Mouse (Mus musculus) lung, embryonic 14.5 days (tissue): ENCODE data around the gene Eno2. TPM values are rescaled to one million over a fixed set of nuclear protein-coding genes. Genes with fewer than 3 reads are reported as not detected.

Experiments used
- ATAC-seq: fragments of 200-750 bp; cut with Nextera tagmentation; 2 replicates; pipeline ENCODE4 v1.8.0; 2017; ENCODE audit warnings: mild to moderate bottlenecking, moderate TSS enrichment, moderate library complexity; ENCODE audit not compliant: insufficient read depth
- DNase-seq: peaks from one replicate; pipeline ENCODE4 v3.0.0-alpha.2; 2015
- H3K27ac ChIP-seq: fragments of 300-500 bp; sonication (generic); 2 replicates; pipeline ENCODE4 v1.5.1; 2014; ENCODE audit warnings: low read depth, mild to moderate bottlenecking, moderate library complexity
- H3K27me3 ChIP-seq: fragments of 300-500 bp; sonication (generic); 2 replicates; pipeline ENCODE4 v1.6.1; 2014; ENCODE audit warnings: low read length, control low read depth; ENCODE audit not compliant: insufficient read depth
- H3K36me3 ChIP-seq: fragments of 300-500 bp; sonication (generic); 2 replicates; pipeline ENCODE4 v1.6.1; 2014; ENCODE audit warnings: control low read depth; ENCODE audit not compliant: insufficient read depth
- H3K4me1 ChIP-seq: fragments of 300-500 bp; sonication (generic); 2 replicates; pipeline ENCODE4 v1.6.1; 2014; ENCODE audit warnings: antibody characterized with exemption, control low read depth; ENCODE audit not compliant: insufficient read depth
- H3K4me2 ChIP-seq: fragments of 300-500 bp; sonication (generic); 2 replicates; pipeline ENCODE4 v1.6.1; 2014; ENCODE audit warnings: mild to moderate bottlenecking
- H3K4me3 ChIP-seq: fragments of 300-500 bp; sonication (generic); 2 replicates; pipeline ENCODE4 v1.5.1; 2014; ENCODE audit warnings: low read depth, low read length
- H3K9ac ChIP-seq: fragments of 300-500 bp; sonication (generic); 2 replicates; pipeline ENCODE4 v1.6.1; 2014
- H3K9me3 ChIP-seq: fragments of 300-500 bp; sonication (generic); 2 replicates; pipeline ENCODE4 v1.6.1; 2016; ENCODE audit warnings: low read depth, low read length, control low read depth
- CTCF ChIP-seq: IDR thresholded peaks from 2 replicates; pipeline ENCODE4 v1.5.1; 2016; ENCODE audit warnings: antibody characterized with exemption, low read depth
- WGBS: fragments of 180-500 bp; shearing (Covaris S2); extraction: QIAGEN DNeasy Blood & Tissue Kit; methylation state at CpG from one replicate; pipeline ENCODE4 v1.1.7; 2014; 5-methylcytosine and 5-hydroxymethylcytosine counted together
- microRNA counts: library from miRNA; unstranded; fragments of <30 nt; microRNA quantifications from one replicate; lab custom pipeline; 2016
- microRNA-seq: library from miRNA; unstranded; fragments of <30 nt; microRNA quantifications from one replicate; pipeline ENCODE4, GENCODE M21; 2016; ENCODE audit warnings: borderline number of aligned reads
- polyA plus RNA-seq: library from polyadenylated mRNA; unstranded; fragments of >200 nt; fragmentation: Nextera tagmentation; extraction: Ambion mirVana; gene quantifications from 2 replicates; pipeline ENCODE4 v1.2.1, GENCODE M21; 2014

Gene Eno2
- polyA plus RNA-seq, 1 experiment from 2014 or later, result 4.1 TPM

DNA sequence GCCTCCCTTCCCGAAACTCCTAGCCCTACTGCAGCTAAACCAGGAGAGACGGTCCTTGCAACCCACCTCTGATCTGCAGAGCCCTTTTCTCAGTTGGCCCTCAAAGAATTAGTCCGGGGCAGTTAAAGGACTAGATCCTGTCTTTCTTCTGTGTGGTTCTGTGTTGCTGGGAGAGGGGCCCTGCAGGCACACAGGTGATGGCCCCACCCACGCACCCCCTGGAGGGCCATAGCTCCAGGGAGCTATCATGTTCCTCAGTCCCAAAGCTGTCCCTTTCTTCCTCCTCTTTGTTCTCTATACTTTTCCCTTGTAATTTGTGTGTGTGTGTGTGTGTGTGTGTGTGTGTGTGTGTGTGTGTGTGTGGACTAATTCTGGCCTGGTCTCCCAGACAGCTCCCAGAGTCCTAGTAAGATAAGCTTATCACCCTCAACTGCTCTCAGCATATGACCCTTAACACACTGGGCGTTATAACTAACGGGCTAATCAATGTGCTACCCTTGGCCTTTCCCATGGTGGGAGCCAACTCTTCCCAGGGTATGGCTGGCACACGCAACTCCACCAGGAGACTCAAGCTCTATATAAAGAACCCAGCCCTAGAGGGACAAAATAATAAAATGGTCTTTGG is 50.0 kb downstream of the Eno2 start:
- H3K36me3 ChIP-seq, result peaks cover 33% of the 10 kb centered on the region
- H3K9ac ChIP-seq, result peak overlapping the region; percentile 57
- no peak for DNase-seq
- H3K4me2 ChIP-seq, result peak overlapping the region; percentile 56
- ATAC-seq, result no peak
- H3K27me3 ChIP-seq, result no peaks in the 10 kb centered on the region
- peak overlapping the region; percentile 81 for H3K27ac ChIP-seq
- H3K4me3 ChIP-seq, result peak overlapping the region; percentile 43
- WGBS, result 47% methylated on average over 7 of the region's 7 CpGs
- H3K9me3 ChIP-seq, result no peaks in the 10 kb centered on the region
- no peak for TF ChIP-seq CTCF
- H3K4me1 ChIP-seq, result no peaks in the 10 kb centered on the region

DNA sequence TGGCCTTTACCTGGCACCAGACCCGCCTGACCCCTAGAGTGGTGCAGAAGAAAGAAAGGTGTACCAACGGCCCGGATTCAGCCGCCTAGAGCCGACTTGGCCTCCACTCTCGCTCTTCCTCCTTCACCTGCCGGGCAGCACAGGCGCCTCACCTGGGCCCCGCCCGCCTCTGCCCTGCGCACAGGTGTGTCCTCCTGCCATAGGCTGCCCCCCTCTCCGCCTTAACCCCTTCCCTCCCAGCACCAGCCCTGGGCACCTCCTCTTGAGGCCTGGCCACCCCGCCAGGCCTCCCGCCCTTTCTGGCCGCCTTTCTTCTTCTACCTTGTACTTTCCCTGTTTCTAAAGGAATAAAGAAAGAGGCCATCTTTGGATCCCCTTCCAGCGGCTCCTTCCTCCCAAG is 50.8 kb downstream of the Eno2 start:
- ATAC-seq (peak; percentile 48), DNase-seq (peak; percentile 72)
- Histone ChIP-seq H3K4me1 (peaks cover 1% of the 10 kb centered on the region; the same call in 1 of the 2 replicates), H3K9me3 (no peaks in the 10 kb centered on the region), H3K9ac (peak overlapping the region; percentile 57), H3K36me3 (peaks cover 41% of the 10 kb centered on the region), H3K4me3 (peak overlapping the region; percentile 43), H3K27me3 (no peaks in the 10 kb centered on the region), H3K4me2 (peak overlapping the region; percentile 56), H3K27ac (peak overlapping the region; percentile 81)
- no peak for TF ChIP-seq CTCF
- 53% methylated on average over 15 of the region's 16 CpGs for WGBS

DNA sequence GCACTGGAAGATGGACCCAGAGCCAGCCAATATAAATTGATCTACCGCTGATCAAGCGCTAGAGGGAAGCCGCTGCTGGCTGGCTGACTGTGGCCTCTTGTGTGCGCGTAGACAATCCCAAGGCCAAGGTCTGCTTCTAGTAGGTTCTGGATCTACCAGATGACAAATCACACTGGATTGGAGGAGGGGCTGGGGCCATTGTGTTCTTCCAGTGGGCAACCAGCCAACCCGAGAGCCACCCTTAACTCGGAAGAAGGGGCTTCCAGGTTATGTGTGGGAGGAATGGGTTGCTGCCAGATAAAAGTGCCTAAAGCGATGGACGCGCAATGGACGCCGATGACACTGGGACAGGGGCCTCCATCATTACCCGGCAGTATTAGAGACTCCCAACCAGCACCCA is 51.5 kb downstream of the Eno2 start:
- Histone ChIP-seq H3K4me3 (peak overlapping the region; percentile 43), H3K36me3 (peaks cover 42% of the 10 kb centered on the region), H3K4me1 (peaks cover 8% of the 10 kb centered on the region), H3K27ac (peak overlapping the region; percentile 81), H3K9ac (peak overlapping the region; percentile 57), H3K27me3 (no peaks in the 10 kb centered on the region), H3K9me3 (no peaks in the 10 kb centered on the region), H3K4me2 (peak overlapping the region; percentile 56)
- no peak for TF ChIP-seq CTCF
- ATAC-seq (no peak), DNase-seq (no peak)
- 54% methylated on average over 13 of the region's 13 CpGs for WGBS

DNA sequence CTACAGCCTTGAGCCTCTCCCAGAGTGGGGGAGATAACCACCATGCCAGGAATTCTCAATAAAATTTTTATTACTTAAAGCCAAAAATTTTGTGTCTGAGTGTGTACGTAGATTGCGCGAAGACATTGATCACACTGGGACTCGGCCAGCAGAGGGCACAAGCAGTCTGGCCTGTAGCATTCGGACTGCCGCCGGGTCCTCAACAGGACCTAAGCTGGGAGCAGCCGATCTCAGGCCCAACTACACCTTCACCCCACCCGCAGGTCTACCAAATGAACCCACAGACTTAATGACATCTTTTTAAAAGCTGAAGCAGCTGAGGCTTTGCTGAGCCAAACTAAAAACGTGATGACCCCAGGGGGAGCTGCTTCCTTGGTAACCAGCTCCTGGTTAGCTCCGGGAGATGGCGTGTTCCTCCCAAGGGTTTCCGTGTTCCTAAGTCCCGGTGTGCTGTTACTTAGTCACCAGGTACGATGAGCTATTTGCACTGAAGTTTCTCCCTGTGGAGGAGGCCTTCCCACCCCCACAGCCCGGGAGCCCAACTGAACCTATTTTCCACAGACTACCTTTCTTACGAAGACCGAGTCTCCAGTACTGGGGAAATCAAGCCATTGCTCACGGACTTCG is 52.5 kb downstream of the Eno2 start:
- 56% methylated on average over 20 of the region's 20 CpGs for WGBS
- ATAC-seq (no peak), DNase-seq (peak; percentile 84)
- Histone ChIP-seq H3K4me1 (peaks cover 10% of the 10 kb centered on the region), H3K36me3 (peaks cover 42% of the 10 kb centered on the region), H3K27me3 (no peaks in the 10 kb centered on the region), H3K27ac (no peak overlapping the region), H3K9ac (peak overlapping the region; percentile 57; the same call in 1 of the 2 replicates), H3K9me3 (no peaks in the 10 kb centered on the region), H3K4me2 (peak overlapping the region; percentile 56), H3K4me3 (peak overlapping the region; percentile 43)
- peak; percentile 76 for TF ChIP-seq CTCF

DNA sequence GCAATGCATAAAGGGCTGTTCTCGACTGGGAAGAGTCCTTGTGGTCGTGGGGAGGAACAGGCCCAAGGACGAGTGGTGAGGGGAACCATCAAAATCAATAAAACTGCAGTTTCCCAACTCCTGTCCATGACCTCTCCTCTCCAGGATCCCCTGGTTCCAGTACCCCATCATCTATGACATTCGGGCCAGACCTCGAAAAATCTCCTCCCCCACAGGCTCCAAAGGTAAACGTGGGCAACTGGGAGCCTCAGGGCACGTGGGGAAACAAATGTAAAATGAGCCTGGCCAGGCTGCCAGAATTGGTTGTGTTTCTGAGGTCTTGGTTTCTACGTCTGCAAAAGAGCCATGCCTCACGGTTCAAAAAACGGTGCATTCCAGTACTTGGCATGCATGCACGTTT is 56.6 kb downstream of the Eno2 start:
- no peak for DNase-seq
- TF ChIP-seq CTCF, result no peak
- H3K9me3 ChIP-seq, result no peaks in the 10 kb centered on the region
- ATAC-seq, result no peak
- H3K27ac ChIP-seq, result peak overlapping the region; percentile 70
- peak overlapping the region; percentile 93 for H3K9ac ChIP-seq
- H3K27me3 ChIP-seq, result no peaks in the 10 kb centered on the region
- H3K36me3 ChIP-seq, result peaks cover 53% of the 10 kb centered on the region
- 14% methylated on average over 11 of the region's 11 CpGs for WGBS
- peak overlapping the region; percentile 99 for H3K4me2 ChIP-seq
- H3K4me3 ChIP-seq, result peak overlapping the region; percentile 97
- H3K4me1 ChIP-seq, result peaks cover 14% of the 10 kb centered on the region

DNA sequence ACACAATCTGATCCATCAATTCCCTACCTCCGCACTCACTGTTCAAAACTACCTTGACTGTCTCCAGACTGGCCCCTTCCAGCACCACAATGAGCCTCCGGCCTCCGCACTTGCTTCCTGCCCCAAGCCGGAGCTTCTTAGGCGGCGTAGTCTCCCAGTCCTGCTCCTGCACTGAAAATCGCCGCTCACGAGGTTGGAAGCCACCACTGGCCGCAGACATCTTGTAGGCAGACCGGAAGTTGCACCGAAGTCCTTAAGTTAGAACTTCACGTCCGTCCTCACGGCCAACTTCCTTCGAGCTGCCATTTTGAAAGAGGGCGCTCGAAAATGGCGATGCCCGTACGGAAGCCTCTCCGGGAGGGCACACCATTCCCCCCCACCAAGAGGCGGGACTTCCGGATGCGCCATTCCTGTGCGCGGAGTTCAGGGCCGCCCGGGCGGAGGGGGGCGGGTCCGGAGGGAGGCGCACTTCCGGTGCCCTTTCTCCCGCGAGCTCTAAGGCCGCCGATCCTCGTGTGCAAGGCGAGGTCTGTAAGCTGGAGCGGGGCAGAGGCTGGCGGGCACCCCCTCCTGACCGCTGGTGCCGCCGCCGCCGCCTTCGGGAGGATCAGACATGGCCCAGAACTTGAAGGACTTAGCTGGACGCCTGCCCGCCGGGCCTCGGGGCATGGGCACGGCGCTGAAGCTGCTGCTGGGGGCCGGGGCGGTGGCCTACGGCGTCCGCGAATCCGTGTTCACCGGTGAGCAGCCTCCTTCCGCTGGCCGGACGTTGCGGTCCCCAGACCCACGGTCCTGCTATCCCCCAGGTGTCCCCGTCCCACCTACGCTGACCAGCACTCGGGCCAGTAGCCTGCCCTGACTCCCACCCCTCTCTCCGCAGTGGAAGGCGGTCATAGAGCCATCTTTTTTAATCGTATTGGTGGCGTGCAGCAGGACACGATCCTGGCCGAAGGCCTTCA is 57.4 kb downstream of the Eno2 start, which contains the start of the genes Emg1 and Phb2:
Gene Emg1 (minus strand): TSS at position 355 of the 959 bp plus-strand sequence.
Gene Phb2 (plus strand): TSS at position 513 of the 959 bp plus-strand sequence.
- peaks cover 54% of the 10 kb centered on the region for H3K36me3 ChIP-seq
- no peak; the same call in 1 of the 2 replicates for TF ChIP-seq CTCF

More for the DNA sequence above, 57.4 kb downstream of the Eno2 start, which contains the start of the genes Emg1 and Phb2:
- DNase-seq (peak; percentile 100), ATAC-seq (peak; percentile 97)
- Histone ChIP-seq H3K9me3 (no peaks in the 10 kb centered on the region), H3K9ac (peak within 1 kb of the TSS; percentile 93), H3K4me2 (peak within 1 kb of the TSS; percentile 99), H3K27ac (peak within 1 kb of the TSS; percentile 94), H3K27me3 (no peaks in the 10 kb centered on the region), H3K4me1 (peaks cover 14% of the 10 kb centered on the region), H3K4me3 (peak within 1 kb of the TSS; percentile 97)
- WGBS, result under 1% methylated on average over 76 of the region's 76 CpGs

MicroRNA genes within 50 kb of the gene (microRNA counts, 519-probe panel; counts per million panel counts)
- 3,107 counts per million, percentile 60 among the panel's probes with 10 or more counts for microRNA mmu-miR-141 (lab: Ali Mortazavi, UCI)
- 4,303 counts per million, percentile 88 among the panel's probes with 10 or more counts for microRNA mmu-miR-200c (lab: Ali Mortazavi, UCI)

Small RNA genes within 50 kb of the gene (microRNA-seq; reads per million reads assigned to microRNA genes)
- gene Mir141 (1,903 reads per million, percentile 79 among the genes with 10 or more reads in this experiment), gene Mir200c (12,426 reads per million, percentile 95 among the genes with 10 or more reads in this experiment)

Other genes with a start within 250 kb of the Eno2 start
- 0.64 and 1.2 TPM in 2 replicates for gene C1s1, start 227.3 kb downstream of the Eno2 start, polyA plus RNA-seq
- not detected in 2 replicates for gene C1rb, start 199.4 kb downstream of the Eno2 start, polyA plus RNA-seq
- gene C1s2, start 133.6 kb downstream of the Eno2 start, polyA plus RNA-seq, result not detected in 2 replicates
- 50.3 and 53.1 TPM in 2 replicates for gene Lpcat3, start 106.6 kb downstream of the Eno2 start, polyA plus RNA-seq
- 214 and 228 TPM in 2 replicates for gene Emg1, start 57.5 kb downstream of the Eno2 start, polyA plus RNA-seq
- gene Phb2, start 57.3 kb downstream of the Eno2 start, polyA plus RNA-seq, result 354 and 377 TPM in 2 replicates
- 12.1 and 12.6 TPM in 2 replicates for gene Ptpn6, start 31.0 kb downstream of the Eno2 start, polyA plus RNA-seq
- gene Grcc10, start 28.3 kb downstream of the Eno2 start, polyA plus RNA-seq, result 429 and 440 TPM in 2 replicates
- gene Gm45234, start 13.7 kb downstream of the Eno2 start, polyA plus RNA-seq, result not detected in 2 replicates
- 13.1 and 15.1 TPM in 2 replicates for gene Atn1, start 13.1 kb downstream of the Eno2 start, polyA plus RNA-seq
- 0.17 and 0.58 TPM in 2 replicates for gene Lrrc23, start 10.1 kb upstream of the Eno2 start, polyA plus RNA-seq
- 6.8 and 6.9 TPM in 2 replicates for gene Spsb2, start 39.0 kb upstream of the Eno2 start, polyA plus RNA-seq
- 701 and 718 TPM in 2 replicates for gene Tpi1, start 44.6 kb upstream of the Eno2 start, polyA plus RNA-seq
- gene Usp5, start 59.8 kb upstream of the Eno2 start, polyA plus RNA-seq, result 143 TPM in 2 replicates
- 204 and 206 TPM in 2 replicates for gene Cdca3, start 59.9 kb upstream of the Eno2 start, polyA plus RNA-seq
- 0.24 and 0.68 TPM in 2 replicates for gene Gnb3, start 70.6 kb upstream of the Eno2 start, polyA plus RNA-seq
- gene P3h3, start 88.1 kb upstream of the Eno2 start, polyA plus RNA-seq, result 29.5 and 34.3 TPM in 2 replicates
- 0.08 and 0.30 TPM in 2 replicates for gene Gpr162, start 94.3 kb upstream of the Eno2 start, polyA plus RNA-seq
- gene Cd4, start 118.5 kb upstream of the Eno2 start, polyA plus RNA-seq, result 0.11 TPM in 1 of 2 replicates, not detected in the other
- 1.4 and 2.2 TPM in 2 replicates for gene Lag3, start 142.0 kb upstream of the Eno2 start, polyA plus RNA-seq
- 377 and 442 TPM in 2 replicates for gene Ptms, start 150.4 kb upstream of the Eno2 start, polyA plus RNA-seq
- gene Mlf2, start 161.7 kb upstream of the Eno2 start, polyA plus RNA-seq, result 390 and 401 TPM in 2 replicates
- 147 and 155 TPM in 2 replicates for gene Cops7a, start 195.9 kb upstream of the Eno2 start, polyA plus RNA-seq
- 0.39 and 0.59 TPM in 2 replicates for gene Pianp, start 227.0 kb upstream of the Eno2 start, polyA plus RNA-seq
- 13.2 and 14.8 TPM in 2 replicates for gene Zfp384, start 239.5 kb upstream of the Eno2 start, polyA plus RNA-seq